Mouse (Mus musculus) hindbrain, embryonic 11.5 days (tissue): ENCODE measurements at regions not wholly inside any gene's neighbourhood (a gene's known extent, or its start where the extent isn't known, plus 50 kb on each side); places are given as distances from the start of the nearest gene placed in this dataset.
"Not testable (repeated sequence)": the region's sequence is repeated elsewhere in the genome, so short reads cannot be mapped to it uniquely, and the experiment has no call there.

Experiments used
- ATAC-seq: fragments of 200-750 bp; cut with Nextera tagmentation; 2 replicates; pipeline ENCODE4 v1.8.0; 2017; ENCODE audit warnings: mild to moderate bottlenecking, moderate TSS enrichment, moderate library complexity; ENCODE audit not compliant: low FRiP score
- DNase-seq: peaks from one replicate; pipeline ENCODE4 v3.0.0-alpha.2; 2015; ENCODE audit warnings: low spot score
- H3K27ac ChIP-seq: fragments of 300-500 bp; sonication (generic); 2 replicates; pipeline ENCODE4 v1.5.1; 2014; ENCODE audit warnings: mild to moderate bottlenecking, low read depth, low read length
- H3K27me3 ChIP-seq: fragments of 300-500 bp; sonication (generic); 2 replicates; pipeline ENCODE4 v1.6.1; 2014; ENCODE audit warnings: mild to moderate bottlenecking, low read length, moderate library complexity, mixed read lengths; ENCODE audit not compliant: control insufficient read depth, insufficient read depth
- H3K36me3 ChIP-seq: fragments of 300-500 bp; sonication (generic); 2 replicates; pipeline ENCODE4 v1.6.1; 2014; ENCODE audit warnings: mild to moderate bottlenecking, low read length, moderate library complexity, mixed read lengths; ENCODE audit not compliant: control insufficient read depth, insufficient read depth
- H3K4me1 ChIP-seq: fragments of 300-500 bp; sonication (generic); replicated peaks from 2 replicates; pipeline ENCODE4 v1.6.1; 2014; ENCODE audit warnings: low read length, mixed read lengths; ENCODE audit not compliant: control insufficient read depth, insufficient read depth
- H3K4me2 ChIP-seq: fragments of 300-500 bp; sonication (generic); replicated peaks from 2 replicates; pipeline ENCODE4 v1.6.1; 2014; ENCODE audit warnings: mild to moderate bottlenecking, low read depth, low read length
- H3K4me3 ChIP-seq: fragments of 300-500 bp; sonication (generic); 2 replicates; pipeline ENCODE4 v1.5.1; 2014; ENCODE audit warnings: low read depth, low read length
- H3K9ac ChIP-seq: fragments of 300-500 bp; sonication (generic); 2 replicates; pipeline ENCODE4 v1.6.1; 2014; ENCODE audit warnings: low read depth, low read length
- H3K9me3 ChIP-seq: fragments of 300-500 bp; sonication (generic); 2 replicates; pipeline ENCODE4 v1.6.1; 2016; ENCODE audit warnings: low read length; ENCODE audit not compliant: control insufficient read depth
- WGBS: fragments of 180-500 bp; shearing (Covaris S2); extraction: QIAGEN DNeasy Blood & Tissue Kit; methylation state at CpG from one replicate; pipeline ENCODE4 v1.1.7; 2014; 5-methylcytosine and 5-hydroxymethylcytosine counted together

GRCm38 (mm10) chr7:62572316-62572715 is 108.0 kb upstream of the Peg12 start:
- not testable (repeated sequence) for H3K4me2 ChIP-seq, DNase-seq, H3K9ac ChIP-seq, ATAC-seq, H3K36me3 ChIP-seq, H3K9me3 ChIP-seq, H3K4me3 ChIP-seq, H3K27me3 ChIP-seq, H3K4me1 ChIP-seq, H3K27ac ChIP-seq
- 94% methylated on average over 10 of the region's 10 CpGs for WGBS

GRCm38 (mm10) chr7:62571759-62572158 is 107.4 kb upstream of the Peg12 start:
- no peak for DNase-seq
- no peak overlapping the region for H3K4me3 ChIP-seq
- H3K36me3 ChIP-seq, result no peaks in the 10 kb centered on the region
- no peak overlapping the region for H3K4me2 ChIP-seq
- WGBS, result 85% methylated on average over 9 of the region's 9 CpGs
- no peaks in the 10 kb centered on the region for H3K9me3 ChIP-seq
- H3K27me3 ChIP-seq, result no peaks in the 10 kb centered on the region
- no peak overlapping the region for H3K27ac ChIP-seq
- no peak for ATAC-seq
- no peaks in the 10 kb centered on the region for H3K4me1 ChIP-seq
- H3K9ac ChIP-seq, result no peak overlapping the region

GRCm38 (mm10) chr7:62542187-62542586 is 77.9 kb upstream of the Peg12 start:
- no peaks in the 10 kb centered on the region for H3K27me3 ChIP-seq
- WGBS, result 30% methylated on average over 1 of the region's 1 CpGs
- H3K4me2 ChIP-seq, result no peak overlapping the region
- H3K9ac ChIP-seq, result no peak overlapping the region
- DNase-seq, result peak; percentile 1
- H3K9me3 ChIP-seq, result no peaks in the 10 kb centered on the region
- no peak overlapping the region for H3K4me3 ChIP-seq
- no peak for ATAC-seq
- H3K4me1 ChIP-seq, result no peaks in the 10 kb centered on the region
- H3K36me3 ChIP-seq, result no peaks in the 10 kb centered on the region
- H3K27ac ChIP-seq, result no peak overlapping the region
